ENCODE assay signal across 9 mouse cellular contexts in the genomic region with DNA sequence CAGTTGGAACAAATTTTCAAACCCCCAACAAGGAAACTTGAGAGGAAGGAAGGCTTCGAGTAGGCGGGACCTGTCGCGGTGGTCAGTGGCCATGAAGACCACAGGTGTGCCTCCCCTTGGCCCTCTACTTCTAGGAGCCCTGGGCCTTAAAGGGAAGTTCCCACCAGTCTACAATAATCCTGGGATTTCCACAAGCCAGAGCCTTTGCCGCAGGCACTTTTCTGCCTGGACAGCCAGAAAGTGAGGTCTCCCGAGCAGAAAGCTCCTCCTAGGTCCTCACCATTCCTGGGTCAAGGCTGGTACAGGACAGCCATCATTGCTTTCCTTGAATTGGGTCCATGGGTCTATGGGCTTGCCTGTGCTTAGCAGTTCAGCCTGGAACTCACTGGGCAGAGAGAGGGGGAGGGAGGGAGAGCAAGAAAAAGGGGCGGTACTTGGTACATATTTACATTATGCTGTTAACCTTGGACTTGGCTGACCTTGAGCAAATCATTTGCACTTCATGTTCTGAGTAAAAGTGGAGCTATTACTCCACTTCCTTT. TPM values are rescaled to one million over a fixed set of nuclear protein-coding genes. Genes with fewer than 3 reads are reported as not detected.
DNase-seq lines count a peak whose midpoint lies in the region; ATAC-seq lines count a peak whose summit lies in the region.
"Had no signal": no experiment of that assay in that cellular context is flagged by ENCODE, and none has a peak within 500 bp of the region (broad histone marks: within the 10 kb centered on the region; RNA-seq: fewer than 3 reads in every experiment).

No protein-coding gene starts in this region.

- peak overlapping the region; percentile 83; the same call in 1 of the 2 replicates for H3K27ac ChIP-seq in hindbrain, embryonic 13.5 days
- peak overlapping the region; percentile 96 for H3K27ac ChIP-seq in limb, embryonic 15.5 days
- H3K27ac ChIP-seq in neural tube, embryonic 12.5 days = no peak overlapping the region

- H3K9me3 ChIP-seq in hindbrain, embryonic 13.5 days = no peaks in the 10 kb centered on the region
- H3K9me3 ChIP-seq in limb, embryonic 15.5 days = no peaks in the 10 kb centered on the region
- H3K9me3 ChIP-seq in neural tube, embryonic 12.5 days = no peaks in the 10 kb centered on the region

- WGBS in hindbrain, embryonic 13.5 days = 24% methylated on average over 7 of the region's 7 CpGs
- WGBS in limb, embryonic 15.5 days = 16% methylated on average over 7 of the region's 7 CpGs
- WGBS in neural tube, embryonic 12.5 days = 20% methylated on average over 7 of the region's 7 CpGs

- H3K4me3 ChIP-seq in hindbrain, embryonic 13.5 days = no peak overlapping the region
- H3K4me3 ChIP-seq in limb, embryonic 15.5 days = peak overlapping the region; percentile 32
- H3K4me3 ChIP-seq in neural tube, embryonic 12.5 days = no peak overlapping the region

- DNase-seq in cerebellum, adult 9-10 months = peak; percentile 60
- DNase-seq in cerebellum, adult 11-12 months = no peak
- DNase-seq in adipocyte (ENCODE audit: low spot score) = peak; percentile 69
- no peak for DNase-seq in urinary bladder, postnatal 25 days (ENCODE audit: low spot score)
- DNase-seq in left cerebral cortex, adult 18-20 months (ENCODE audit: low spot score in 2 of 2) = no peak

- peaks cover 90% of the 10 kb centered on the region for H3K4me1 ChIP-seq in hindbrain, embryonic 13.5 days (replicated peaks)
- H3K4me1 ChIP-seq in limb, embryonic 15.5 days = peaks cover 87% of the 10 kb centered on the region
- H3K4me1 ChIP-seq in neural tube, embryonic 12.5 days = peaks cover 80% of the 10 kb centered on the region

- no peaks in the 10 kb centered on the region for H3K27me3 ChIP-seq in hindbrain, embryonic 13.5 days
- no peaks in the 10 kb centered on the region for H3K27me3 ChIP-seq in limb, embryonic 15.5 days
- H3K27me3 ChIP-seq in neural tube, embryonic 12.5 days (replicated peaks) = no peaks in the 10 kb centered on the region
- H3K27me3 ChIP-seq: Patski had no signal

- peak overlapping the region; percentile 54 for H3K4me2 ChIP-seq in hindbrain, embryonic 13.5 days
- peak overlapping the region; percentile 67 for H3K4me2 ChIP-seq in limb, embryonic 15.5 days
- H3K4me2 ChIP-seq in neural tube, embryonic 12.5 days (replicated peaks) = peak overlapping the region; percentile 60

- peak overlapping the region; percentile 9; the same call in 1 of the 2 replicates for H3K9ac ChIP-seq in hindbrain, embryonic 13.5 days
- no peak overlapping the region for H3K9ac ChIP-seq in limb, embryonic 15.5 days
- H3K9ac ChIP-seq in neural tube, embryonic 12.5 days = no peak overlapping the region

- ATAC-seq in hindbrain, embryonic 13.5 days (ENCODE audit: low FRiP score) = no peak
- ATAC-seq in limb, embryonic 15.5 days (ENCODE audit: insufficient number of reproducible peaks, low FRiP score, low TSS enrichment, low read depth) = no peak
- ATAC-seq in neural tube, embryonic 12.5 days (ENCODE audit: low FRiP score, low read depth) = no peak

- H3K36me3 ChIP-seq in hindbrain, embryonic 13.5 days = no peaks in the 10 kb centered on the region
- H3K36me3 ChIP-seq in limb, embryonic 15.5 days = no peaks in the 10 kb centered on the region
- no peaks in the 10 kb centered on the region for H3K36me3 ChIP-seq in neural tube, embryonic 12.5 days

RNA-seq across cellular contexts. Expression of a gene that starts 4.6 kb away (rescaled TPM):
- polyA plus RNA-seq in hindbrain, embryonic 13.5 days (2015; fragmentation: Nextera tagmentation; extraction: Ambion mirVana) = 66.4 and 70.0 TPM in 2 replicates
- 36.0 and 38.5 TPM in 2 replicates for polyA plus RNA-seq in limb, embryonic 15.5 days (2015; fragmentation: Nextera tagmentation; extraction: Ambion mirVana)
- 57.2 and 61.9 TPM in 2 replicates for polyA plus RNA-seq in neural tube, embryonic 12.5 days (2016; fragmentation: Nextera tagmentation; extraction: Ambion mirVana)
- total RNA-seq in left cerebral cortex, adult 18-20 months (2021) = 10 to 100 TPM; 91.6 to 93.6 TPM

RNA-seq across cellular contexts. Expression of a gene that starts 57.7 kb away (rescaled TPM):
- polyA plus RNA-seq in hindbrain, embryonic 13.5 days (2015; fragmentation: Nextera tagmentation; extraction: Ambion mirVana) = 44.1 and 45.4 TPM in 2 replicates
- polyA plus RNA-seq in limb, embryonic 15.5 days (2015; fragmentation: Nextera tagmentation; extraction: Ambion mirVana) = 22.0 and 23.3 TPM in 2 replicates
- 41.5 and 43.0 TPM in 2 replicates for polyA plus RNA-seq in neural tube, embryonic 12.5 days (2016; fragmentation: Nextera tagmentation; extraction: Ambion mirVana)
- total RNA-seq in left cerebral cortex, adult 18-20 months (2021) = 10 to 100 TPM; 84.0 to 86.8 TPM

Comparison
In these comparisons a context has a peak if more than half of its experiments do, and no peak if none do; other contexts are left out.
1. DNase-seq: peak in cerebellum, adult 9-10 months (single experiment) and adipocyte (single experiment); none in cerebellum, adult 11-12 months (single experiment), urinary bladder, postnatal 25 days (single experiment) and left cerebral cortex, adult 18-20 months (0 of 2).
2. Peak in every context shown above with its lines, with median percentiles within 50 percentile points of each other: H3K4me2 ChIP-seq.